Mouse (Mus musculus) urinary bladder, adult 2 months (tissue): ENCODE measurements around the gene Gcnt1. TPM values are rescaled to one million over a fixed set of nuclear protein-coding genes. Genes with fewer than 3 reads are reported as not detected.

Experiments
- DNase-seq: peaks from one replicate; pipeline ENCODE4 v3.0.0; 2022; ENCODE audit warnings: low spot score
- polyA plus RNA-seq: library from polyadenylated mRNA; depleted of rRNA; stranded (reverse); fragments of >200 nt; gene quantifications from 2 replicates; pipeline ENCODE4 v1.2.3, GENCODE M21; 2012

Gcnt1 gene
- polyA plus RNA-seq, 1 experiment: 12.2 TPM

GRCm38 (mm10) chr19:17327881-17328404 is 44.7 kb downstream of the Gcnt1 start:
- no peak for DNase-seq

DNA sequence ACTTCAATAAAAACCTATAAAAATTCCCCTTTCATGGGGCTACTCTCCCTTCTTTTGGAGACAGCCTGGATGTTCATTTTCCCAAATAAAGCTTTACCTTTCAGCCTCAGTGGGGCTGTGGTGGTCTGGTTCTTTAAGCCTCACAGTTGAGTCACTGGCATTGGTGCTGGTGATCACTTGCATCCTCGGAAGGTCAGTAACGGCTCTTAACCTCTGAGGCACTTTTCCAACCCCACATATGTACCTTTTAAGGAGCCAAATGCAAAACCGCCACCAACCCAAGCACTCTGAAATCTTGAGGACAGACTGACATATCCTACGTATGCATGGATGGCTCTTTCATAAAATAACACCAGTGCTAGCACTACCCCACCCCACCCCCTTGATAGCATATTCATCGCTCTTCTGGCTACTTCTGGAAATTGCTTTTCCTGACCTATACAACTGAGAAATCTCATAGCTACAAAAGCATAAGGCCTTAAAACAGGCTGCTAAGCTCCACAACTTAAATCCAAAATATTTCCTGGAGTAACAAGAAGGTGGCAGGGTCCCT is 48.9 kb downstream of the Gcnt1 start:
- DNase-seq: no peak

GRCm38 (mm10) chr19:17323006-17323688 is 49.5 kb downstream of the Gcnt1 start:
- no peak for DNase-seq

DNA sequence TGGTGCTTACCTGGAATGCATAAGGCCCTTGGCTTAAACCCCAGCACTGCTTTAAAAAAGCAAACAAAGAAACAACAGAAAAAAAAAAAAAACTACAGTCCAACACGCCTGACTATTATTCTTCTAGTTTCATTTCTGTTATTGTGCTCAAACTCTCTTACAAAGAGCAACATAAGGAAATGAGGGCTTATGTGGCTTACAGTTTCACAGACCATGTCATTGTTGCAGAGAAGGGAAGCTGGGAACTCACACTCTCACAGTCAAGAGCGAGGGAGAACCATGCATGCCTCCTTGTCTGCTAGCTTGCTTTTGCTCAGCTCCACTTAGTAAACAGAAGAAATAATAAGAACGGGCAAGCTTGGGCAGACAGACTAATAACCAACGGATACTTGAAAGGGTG is 52.9 kb downstream of the Gcnt1 start:
- DNase-seq: no peak

- no peak for DNase-seq
These were observed 53.9 kb downstream of the Gcnt1 start for GRCm38 (mm10) chr19:17318733-17319132.

DNA sequence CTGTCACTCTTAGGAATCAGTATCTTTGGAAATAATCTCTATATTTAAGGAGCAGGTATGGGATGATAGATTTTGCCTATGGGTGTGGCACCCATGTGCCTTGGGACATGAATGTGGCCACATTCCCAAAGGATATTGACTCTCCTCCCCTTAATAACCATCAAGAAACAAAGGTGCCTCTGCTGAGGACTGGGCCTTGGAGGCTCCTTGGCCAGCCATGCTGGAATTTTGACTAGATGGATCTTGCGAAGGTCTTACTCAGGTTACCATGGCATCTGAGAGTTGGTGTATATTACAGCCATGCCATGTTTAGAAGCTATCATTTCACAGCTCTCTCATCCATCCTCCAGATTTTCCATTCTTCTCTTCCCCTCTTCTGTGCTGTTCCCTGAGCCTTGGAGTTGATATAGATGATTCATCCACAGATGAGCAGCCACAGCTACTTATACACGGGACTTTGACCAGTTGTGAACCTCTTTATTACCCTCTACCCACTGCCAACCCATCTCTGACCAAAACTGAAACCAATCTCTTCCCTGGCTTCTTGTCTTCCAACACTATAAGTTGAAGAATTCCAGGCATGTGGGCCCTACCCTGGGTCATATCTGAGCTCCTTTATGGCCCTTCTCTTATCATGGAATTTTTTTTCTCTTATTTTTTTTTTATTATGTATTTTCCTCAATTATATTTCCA is 56.2 kb downstream of the Gcnt1 start:
- DNase-seq: no peak

GRCm38 (mm10) chr19:17314451-17314850 is 58.2 kb downstream of the Gcnt1 start:
- no peak for DNase-seq

DNA sequence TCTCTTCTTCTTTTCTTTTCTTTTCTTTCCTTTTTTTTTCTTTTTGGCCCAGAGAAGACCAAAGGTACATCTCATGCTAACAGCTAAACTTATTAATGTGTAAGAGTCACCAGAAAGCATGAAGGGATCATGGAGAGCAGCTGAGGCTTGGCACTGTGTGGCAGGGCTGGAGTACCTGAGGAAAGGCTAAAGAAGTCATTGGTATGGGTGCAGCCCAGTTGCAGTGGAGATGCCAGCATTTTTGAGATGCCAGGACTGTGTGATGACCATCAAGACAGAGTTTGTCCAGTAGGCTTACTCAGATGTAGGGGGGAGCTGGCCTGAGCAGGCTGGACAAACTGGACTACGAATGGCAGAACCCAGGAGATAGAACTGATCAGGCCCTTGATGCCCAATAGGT is 58.9 kb downstream of the Gcnt1 start:
- DNase-seq: no peak

GRCm38 (mm10) chr19:17312671-17313180 is 59.9 kb downstream of the Gcnt1 start:
- DNase-seq: no peak

DNA sequence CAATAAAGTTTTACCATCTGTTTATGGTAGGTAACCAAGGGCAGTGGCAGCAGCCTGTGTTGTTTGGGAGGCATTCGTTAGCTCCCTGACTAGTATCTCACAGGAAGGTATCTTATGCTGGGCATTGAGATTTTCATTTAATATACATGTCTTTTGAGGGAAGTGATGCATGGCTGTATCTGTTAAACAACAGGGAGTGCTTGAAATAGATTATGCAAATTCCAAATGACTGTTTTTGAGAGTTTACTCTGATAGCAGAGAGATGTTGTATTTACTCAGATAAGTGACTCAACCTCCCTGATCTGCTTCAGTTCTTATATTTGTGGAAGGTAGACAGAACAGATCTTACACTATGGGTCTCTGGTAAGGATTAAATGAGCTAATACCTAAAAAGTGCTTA is 61.1 kb downstream of the Gcnt1 start:
- DNase-seq: no peak

DNA sequence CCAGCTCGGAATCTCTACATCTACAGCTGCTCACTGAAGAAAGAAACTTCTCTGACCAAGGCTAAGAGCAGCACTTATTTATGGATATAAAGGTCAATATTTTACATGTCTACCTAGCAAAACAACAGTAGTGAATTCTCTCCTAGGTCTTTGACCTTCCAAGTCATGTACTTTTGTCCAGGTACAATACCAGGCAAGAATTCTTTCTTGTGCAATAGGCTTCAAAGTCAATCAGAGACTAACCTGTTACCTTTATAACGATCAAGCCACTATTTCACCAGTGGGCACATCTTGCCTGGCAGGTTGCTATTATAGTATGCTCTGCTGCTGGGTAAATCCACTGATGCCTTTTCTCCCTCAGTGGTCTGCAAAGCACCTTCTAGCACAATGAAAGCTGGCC is 61.6 kb downstream of the Gcnt1 start:
- no peak for DNase-seq

GRCm38 (mm10) chr19:17296081-17296480 is 76.6 kb downstream of the Gcnt1 start:
- no peak for DNase-seq

- no peak for DNase-seq
These were observed 77.4 kb downstream of the Gcnt1 start for GRCm38 (mm10) chr19:17295211-17295766.

DNA sequence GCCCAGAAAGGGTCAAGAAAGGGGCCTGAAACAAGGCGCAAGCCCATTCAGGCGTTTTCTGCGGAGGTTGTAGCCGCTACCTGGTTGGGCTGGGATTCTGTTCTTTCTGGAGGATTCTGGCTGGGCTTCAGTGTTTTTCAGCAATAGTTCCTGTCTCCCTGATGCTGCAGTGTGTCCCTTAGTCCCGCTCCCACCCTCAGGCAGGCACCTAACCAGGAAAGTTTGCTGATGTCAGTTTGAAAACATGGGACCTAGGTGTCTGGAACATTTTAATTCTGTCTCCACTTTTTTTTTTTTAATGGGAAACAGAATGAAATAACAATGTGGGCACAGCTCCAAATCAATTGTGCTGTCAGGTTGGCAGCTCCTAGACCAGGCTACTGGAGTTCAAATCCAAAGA is 78.5 kb downstream of the Gcnt1 start:
- no peak for DNase-seq

- DNase-seq: no peak
These were observed 83.1 kb downstream of the Gcnt1 start for GRCm38 (mm10) chr19:17289526-17289925.

GRCm38 (mm10) chr19:17286004-17286403 is 86.6 kb downstream of the Gcnt1 start:
- no peak for DNase-seq

DNA sequence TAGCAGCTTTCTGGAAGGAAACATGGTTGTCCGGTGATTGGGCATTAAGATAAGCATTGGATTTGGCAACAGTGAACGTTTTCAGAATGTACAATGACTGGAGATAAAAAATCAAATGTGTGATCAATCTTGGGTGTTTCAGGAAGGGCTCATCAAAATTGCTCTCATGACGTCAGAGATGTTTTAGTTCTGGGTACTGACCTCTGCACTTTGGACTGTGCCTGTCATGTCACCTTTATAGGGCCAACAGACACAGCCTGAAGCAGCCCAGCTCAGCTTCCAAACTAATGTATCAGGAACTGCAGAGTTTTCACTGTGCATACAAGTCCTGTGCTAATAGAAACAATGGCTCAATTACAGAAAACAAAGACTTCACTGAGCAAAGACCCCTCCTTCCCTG is 89.3 kb downstream of the Gcnt1 start:
- DNase-seq: no peak

DNA sequence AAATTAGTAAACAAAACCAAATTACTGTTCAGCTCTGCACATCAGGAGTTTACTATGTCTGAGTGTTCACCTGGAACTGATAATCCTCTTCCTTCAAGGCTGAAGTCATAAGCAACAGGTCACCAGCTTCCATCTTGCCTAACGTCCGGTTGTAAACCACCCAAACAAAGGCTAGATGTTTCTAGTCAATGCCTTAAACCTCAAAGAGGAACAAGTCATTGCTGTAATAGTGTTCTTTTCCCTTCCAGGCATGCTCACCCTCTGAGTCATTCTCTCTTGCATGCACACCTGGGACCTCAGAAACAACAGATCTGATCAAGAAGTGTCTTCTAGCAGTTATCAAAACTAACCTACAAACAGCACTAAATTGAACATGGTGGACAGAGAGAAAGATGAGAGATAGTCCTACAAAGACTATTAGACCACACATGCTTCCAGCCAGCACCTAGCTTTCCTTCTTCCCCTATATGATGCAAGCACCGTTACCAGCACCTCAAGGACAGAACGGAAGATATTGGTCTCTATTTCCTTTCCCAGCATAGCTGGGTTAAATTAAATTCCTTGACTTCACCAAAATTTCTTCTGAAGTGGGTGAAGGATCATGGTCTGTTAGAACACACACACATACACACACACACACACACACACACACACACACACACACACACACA is 94.1 kb downstream of the Gcnt1 start:
- DNase-seq: no peak
